Mouse (Mus musculus): Measurements from ENCODE around the gene Hps1.
A peak's percentile ranks its signal among the peaks of the same experiment; 100 is the strongest.

Gene Hps1

GRCm38 (mm10) chr19:42755148-42755870, 24.5 kb downstream of the Hps1 start:
- DNase-seq (ENCODE audit: low spot score): no peak

DNA sequence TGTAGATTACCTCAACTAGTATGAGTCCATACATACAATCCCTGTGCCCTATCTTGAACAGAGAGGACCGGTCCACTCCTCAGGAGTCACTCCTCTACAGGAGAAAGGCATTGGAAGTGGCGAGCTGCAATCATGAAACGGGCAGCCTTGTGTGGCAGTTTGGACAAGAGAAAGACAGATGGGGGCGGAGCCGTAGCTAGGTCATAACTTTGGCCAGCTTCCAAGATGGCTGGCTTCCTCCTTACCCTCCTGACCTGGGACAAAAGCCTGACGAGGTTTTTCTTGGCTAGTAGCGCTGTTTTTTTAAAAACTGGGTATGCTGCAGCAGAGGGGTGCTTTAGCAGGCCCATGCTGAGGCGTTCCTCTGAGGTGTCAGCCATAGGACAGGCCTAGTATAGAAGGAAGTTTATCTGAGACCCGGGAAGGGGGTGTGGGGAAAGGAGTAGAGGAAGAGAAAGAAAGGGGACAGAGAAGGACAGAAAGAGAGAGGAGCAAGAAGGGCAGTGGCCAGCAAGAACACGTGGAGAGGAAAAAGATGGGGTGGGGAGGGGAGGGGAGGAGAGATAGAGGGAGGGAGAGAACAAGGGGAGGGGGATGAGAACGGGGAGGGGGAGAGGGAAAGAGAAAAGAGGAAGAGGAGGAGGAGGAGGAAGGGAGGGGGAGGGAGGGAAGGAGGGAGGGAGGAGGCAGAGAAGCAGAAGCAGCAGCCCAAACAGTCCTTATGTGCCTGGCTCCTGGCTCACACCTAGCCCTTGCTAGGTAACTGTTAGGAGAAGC, 26.4 kb downstream of the Hps1 start:
- peak; percentile 84 for DNase-seq (ENCODE audit: low spot score)

GRCm38 (mm10) chr19:42752363-42752931, 27.3 kb downstream of the Hps1 start, which contains the start of gene Pyroxd2:
Pyroxd2 (minus strand) TSS chr19:42752775.
- DNase-seq (ENCODE audit: low spot score): peak; percentile 78

- DNase-seq (ENCODE audit: low spot score): no peak
Measured at GRCm38 (mm10) chr19:42750196-42750595, 29.6 kb downstream of the Hps1 start.

DNA sequence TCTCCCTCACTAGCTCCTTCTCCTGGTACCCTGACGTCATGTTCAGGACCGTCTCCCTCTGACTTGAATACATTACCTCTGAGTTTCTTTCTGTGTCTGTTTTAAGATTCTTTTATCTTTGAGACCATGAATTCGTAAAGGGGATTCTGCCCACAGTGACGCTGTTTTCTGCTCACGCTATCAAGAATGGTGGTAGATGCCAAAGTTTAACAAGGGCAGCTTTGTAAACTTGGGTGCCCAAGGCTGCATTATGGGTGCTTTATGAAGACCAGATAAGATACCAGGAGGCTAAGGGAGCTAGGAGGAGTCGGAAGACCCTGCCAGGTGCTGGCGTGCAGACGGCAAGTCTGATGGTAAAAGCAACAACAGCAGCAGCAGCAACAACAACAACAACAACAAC, 33.1 kb downstream of the Hps1 start:
- no peak for DNase-seq (ENCODE audit: low spot score)

- DNase-seq (ENCODE audit: low spot score): no peak
Measured at GRCm38 (mm10) chr19:42745869-42746224, 33.9 kb downstream of the Hps1 start.

GRCm38 (mm10) chr19:42745084-42745868, 34.5 kb downstream of the Hps1 start:
- no peak for DNase-seq (ENCODE audit: low spot score)

GRCm38 (mm10) chr19:42744162-42744586, 35.6 kb downstream of the Hps1 start:
- peak; percentile 56 for DNase-seq (ENCODE audit: low spot score)

GRCm38 (mm10) chr19:42743261-42743660, 36.5 kb downstream of the Hps1 start:
- DNase-seq (ENCODE audit: low spot score): no peak

DNA sequence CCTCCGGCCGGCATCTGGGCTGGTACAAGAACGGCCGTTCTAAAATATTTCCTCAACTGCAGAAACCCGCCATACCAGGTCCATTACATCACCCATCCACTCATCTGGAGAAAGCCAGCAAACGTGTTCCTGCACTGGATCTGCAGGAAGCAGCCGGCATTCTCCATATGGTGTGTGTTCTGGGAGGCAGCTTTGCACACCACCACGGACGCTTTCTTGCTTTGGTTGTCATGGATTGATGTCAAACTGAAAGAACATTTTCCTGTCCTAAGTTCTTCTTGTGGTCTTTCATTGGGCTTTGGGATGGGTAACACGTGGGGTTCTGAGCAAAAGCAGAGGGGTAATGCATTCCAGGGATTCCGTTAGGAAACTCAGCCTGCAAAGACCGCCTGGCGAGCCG, 37.9 kb downstream of the Hps1 start:
- DNase-seq (ENCODE audit: low spot score): no peak

DNA sequence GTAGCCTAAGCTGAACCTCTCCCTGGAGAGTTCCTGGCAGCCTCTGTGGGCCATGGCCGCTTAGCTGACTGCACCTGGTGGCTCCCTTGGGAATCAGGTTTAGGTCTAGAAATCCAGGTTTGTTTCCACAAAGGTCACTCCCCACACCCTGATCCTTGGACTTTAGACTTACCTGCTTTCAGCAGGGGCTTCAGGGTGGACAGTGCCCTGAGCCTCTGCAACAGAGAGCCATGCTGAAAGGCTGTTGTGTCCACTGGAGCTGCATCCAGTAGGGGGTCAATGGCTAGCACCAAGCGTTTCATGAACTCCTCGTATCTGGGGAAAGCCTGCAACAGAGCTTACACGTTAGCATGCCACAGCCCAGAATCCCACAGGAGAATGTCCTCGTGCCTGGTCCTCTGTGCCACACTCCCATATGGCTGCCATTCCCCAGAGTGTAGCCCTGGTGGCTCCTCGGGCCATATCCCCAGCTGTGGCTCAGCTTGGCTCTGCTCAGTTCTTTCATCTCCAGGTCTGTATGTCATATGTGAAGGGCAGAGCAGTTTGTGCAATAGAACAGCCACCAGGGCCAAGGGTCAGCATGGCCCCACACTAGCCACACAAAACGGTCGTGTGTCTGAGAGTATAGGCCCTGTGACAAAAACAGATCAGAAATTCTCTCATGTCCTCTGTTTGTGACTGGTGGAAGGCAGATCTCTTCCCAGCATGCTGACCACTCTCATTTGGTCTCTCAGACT, 39.4 kb downstream of the Hps1 start:
- DNase-seq (ENCODE audit: low spot score): no peak

- no peak for DNase-seq (ENCODE audit: low spot score)
Measured at GRCm38 (mm10) chr19:42739734-42740133, 40.0 kb downstream of the Hps1 start.

GRCm38 (mm10) chr19:42737753-42738152, 42.0 kb downstream of the Hps1 start:
- DNase-seq (ENCODE audit: low spot score): no peak

GRCm38 (mm10) chr19:42734982-42735381, 44.8 kb downstream of the Hps1 start:
- DNase-seq (ENCODE audit: low spot score): no peak

GRCm38 (mm10) chr19:42727424-42727823, 52.4 kb downstream of the Hps1 start:
- no peak for DNase-seq (ENCODE audit: low spot score)

GRCm38 (mm10) chr19:42726766-42727165, 53.0 kb downstream of the Hps1 start:
- no peak for DNase-seq (ENCODE audit: low spot score)

DNA sequence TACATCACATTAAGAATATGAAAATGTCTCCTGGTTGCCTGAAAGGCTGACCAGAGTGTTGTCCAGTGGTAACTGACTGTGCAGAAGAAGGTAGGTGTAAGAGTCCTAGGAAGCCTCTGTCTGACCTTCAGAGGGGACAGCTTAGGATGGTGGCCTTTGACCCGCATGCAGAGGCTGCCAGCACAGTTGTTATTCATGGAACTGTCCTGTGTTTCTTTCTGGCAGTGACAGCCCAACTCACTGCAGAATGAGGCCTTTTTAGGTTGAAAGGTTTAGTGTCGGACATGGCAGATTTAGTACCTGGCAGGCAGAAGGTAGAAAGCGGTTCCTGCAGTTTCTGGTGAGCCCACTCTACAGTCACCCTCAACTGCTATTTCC, 53.8 kb downstream of the Hps1 start:
- DNase-seq (ENCODE audit: low spot score): no peak

GRCm38 (mm10) chr19:42725056-42725972, 54.5 kb downstream of the Hps1 start:
- no peak for DNase-seq (ENCODE audit: low spot score)

DNA sequence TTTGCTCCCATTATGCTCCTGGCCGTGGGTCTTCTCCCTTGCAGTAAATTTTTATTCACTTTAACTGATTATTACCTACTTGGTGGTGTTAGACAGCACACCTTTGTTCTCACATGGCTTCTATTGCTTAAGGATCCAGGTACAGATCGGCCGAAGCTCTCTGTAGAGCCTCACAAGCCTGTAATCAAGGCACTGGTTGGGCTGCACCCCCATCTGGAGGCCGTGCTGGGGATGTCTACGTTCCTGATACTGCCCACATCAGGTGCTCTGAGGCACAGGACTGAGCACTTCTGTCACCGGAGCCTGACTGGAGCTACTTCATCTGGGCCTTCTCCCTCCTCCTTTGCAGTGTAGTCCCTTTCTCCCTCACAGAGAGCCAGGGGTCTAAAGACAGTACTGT, 56.5 kb downstream of the Hps1 start:
- DNase-seq (ENCODE audit: low spot score): no peak

DNA sequence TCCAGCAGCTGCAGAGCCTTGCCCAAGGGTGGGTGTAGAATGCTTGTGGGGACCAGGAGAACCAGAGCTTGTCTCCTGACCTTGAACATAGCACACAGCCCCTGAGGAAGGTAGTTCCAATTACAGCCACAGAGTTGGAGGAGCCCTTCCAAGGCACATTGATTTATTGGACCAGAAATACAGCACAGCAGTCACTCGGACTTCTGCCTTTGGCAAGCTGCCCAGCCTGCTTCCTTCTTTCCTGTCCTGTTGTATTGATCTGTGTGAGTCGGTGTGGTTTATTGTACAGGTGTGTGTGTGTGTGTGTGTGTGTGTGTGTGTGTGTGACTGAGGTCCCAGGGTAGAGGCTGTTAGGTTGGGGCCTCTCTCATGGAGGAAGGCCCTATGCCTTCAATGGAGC, 57.3 kb downstream of the Hps1 start:
- no peak for DNase-seq (ENCODE audit: low spot score)

GRCm38 (mm10) chr19:42718101-42718500, 61.7 kb downstream of the Hps1 start:
- no peak for DNase-seq (ENCODE audit: low spot score)
